In genomic region chr19:46499836-46500580, GRCm38 (mm10) we compare ENCODE assay signal across 8 mouse cellular contexts. TPM values are rescaled to one million over a fixed set of nuclear protein-coding genes. Genes with fewer than 3 reads are reported as not detected.
DNase-seq lines count a peak whose midpoint lies in the region; ATAC-seq and TF ChIP-seq lines count a peak whose summit lies in the region.

No protein-coding gene starts in this region.

- DNase-seq in c-Kit-positive CD71-positive TER-119-positive erythroid progenitor cells, embryonic 14.5 days (ENCODE audit: low spot score), result peak; percentile 99
- peak; percentile 100 for DNase-seq in heart, postnatal 0 days (ENCODE audit: low spot score)
- peak; percentile 98 to 99 for DNase-seq in kidney, postnatal 4 days

- H3K27me3 ChIP-seq in E14TG2a.4 (ENCODE audit: insufficient read depth, low read length), result no peaks in the 10 kb centered on the region
- no peaks in the 10 kb centered on the region for H3K27me3 ChIP-seq in forebrain, embryonic 12.5 days
- no peaks in the 10 kb centered on the region for H3K27me3 ChIP-seq in heart, postnatal 0 days (ENCODE audit: control insufficient read depth, insufficient read depth, low read length)
- no peaks in the 10 kb centered on the region for H3K27me3 ChIP-seq in liver, embryonic 16.5 days (ENCODE audit: control insufficient read depth, insufficient read depth, low read depth, low read length)
- no peaks in the 10 kb centered on the region for H3K27me3 ChIP-seq in neural tube, embryonic 13.5 days
- no peaks in the 10 kb centered on the region for H3K27me3 ChIP-seq in testis, adult 2 months (ENCODE audit: control insufficient read depth, insufficient read depth, low read length)

- TF ChIP-seq EP300 in heart, postnatal 0 days (IDR thresholded peaks at IDR 0.05; ENCODE audit: low read depth), result peak; percentile 70

- peak; percentile 16; the same call in 1 of the 2 replicates for TF ChIP-seq POLR2A in testis, adult 2 months (IDR thresholded peaks at IDR 0.05; ENCODE audit: control insufficient read depth, low read depth, low read length)

- TF ChIP-seq CTCF in E14TG2a.4 (conservative IDR thresholded peaks at IDR 0.05; ENCODE audit: low read length), result no peak
- no peak for TF ChIP-seq CTCF in heart, postnatal 0 days (IDR thresholded peaks at IDR 0.05; ENCODE audit: low read depth)
- TF ChIP-seq CTCF in testis, adult 2 months (IDR thresholded peaks at IDR 0.05; ENCODE audit: control insufficient read depth, insufficient read depth, insufficient replicate concordance, low read depth, low read length), result no peak

- H3K9me3 ChIP-seq in E14TG2a.4 (ENCODE audit: low read length), result no peaks in the 10 kb centered on the region
- no peaks in the 10 kb centered on the region for H3K9me3 ChIP-seq in forebrain, embryonic 12.5 days
- no peaks in the 10 kb centered on the region for H3K9me3 ChIP-seq in heart, postnatal 0 days (replicated peaks; ENCODE audit: control insufficient read depth, low read length)
- H3K9me3 ChIP-seq in liver, embryonic 16.5 days (replicated peaks; ENCODE audit: control insufficient read depth, low read length), result no peaks in the 10 kb centered on the region
- H3K9me3 ChIP-seq in neural tube, embryonic 13.5 days, result no peaks in the 10 kb centered on the region

- peak overlapping the region; percentile 100 for H3K27ac ChIP-seq in forebrain, embryonic 12.5 days
- peak overlapping the region; percentile 100 for H3K27ac ChIP-seq in heart, postnatal 0 days (ENCODE audit: low read depth)
- H3K27ac ChIP-seq in liver, embryonic 16.5 days (ENCODE audit: low read length), result peak overlapping the region; percentile 97
- peak overlapping the region; percentile 100 for H3K27ac ChIP-seq in neural tube, embryonic 13.5 days (replicated peaks)
- peak overlapping the region; percentile 94 for H3K27ac ChIP-seq in testis, adult 2 months (ENCODE audit: control insufficient read depth, insufficient read depth, low read depth, low read length)

- peak; percentile 86 for ATAC-seq in forebrain, embryonic 12.5 days (ENCODE audit: low FRiP score)
- peak; percentile 73 for ATAC-seq in heart, postnatal 0 days (ENCODE audit: insufficient read depth, low read depth)
- ATAC-seq in liver, embryonic 16.5 days (ENCODE audit: low read depth), result peak; percentile 60
- ATAC-seq in neural tube, embryonic 13.5 days (ENCODE audit: low read depth), result peak; percentile 87

- H3K4me3 ChIP-seq in E14TG2a.4 (replicated peaks; ENCODE audit: low read length), result peak overlapping the region; percentile 92
- peak overlapping the region; percentile 98 for H3K4me3 ChIP-seq in forebrain, embryonic 12.5 days (replicated peaks)
- H3K4me3 ChIP-seq in heart, postnatal 0 days (ENCODE audit: low read depth, low read length), result peak overlapping the region; percentile 93
- peak overlapping the region; percentile 85 for H3K4me3 ChIP-seq in liver, embryonic 16.5 days (ENCODE audit: low read depth, low read length)
- H3K4me3 ChIP-seq in neural tube, embryonic 13.5 days, result peak overlapping the region; percentile 96
- H3K4me3 ChIP-seq in testis, adult 2 months (ENCODE audit: control insufficient read depth, low read depth, low read length), result peak overlapping the region; percentile 94

- peak overlapping the region; percentile 100 for H3K9ac ChIP-seq in forebrain, embryonic 12.5 days
- H3K9ac ChIP-seq in heart, postnatal 0 days (replicated peaks; ENCODE audit: low read depth, low read length), result peak overlapping the region; percentile 99
- peak overlapping the region; percentile 91 for H3K9ac ChIP-seq in liver, embryonic 16.5 days (ENCODE audit: low read depth, low read length)
- peak overlapping the region; percentile 100 for H3K9ac ChIP-seq in neural tube, embryonic 13.5 days

- peak overlapping the region; percentile 97 for H3K4me2 ChIP-seq in forebrain, embryonic 12.5 days
- H3K4me2 ChIP-seq in heart, postnatal 0 days (ENCODE audit: low read depth, low read length), result peak overlapping the region; percentile 85
- H3K4me2 ChIP-seq in liver, embryonic 16.5 days (ENCODE audit: low read depth, low read length), result peak overlapping the region; percentile 98
- peak overlapping the region; percentile 99 for H3K4me2 ChIP-seq in neural tube, embryonic 13.5 days

- under 1% methylated on average over 51 of the region's 52 CpGs for WGBS in forebrain, embryonic 12.5 days
- under 1% methylated on average over 52 of the region's 52 CpGs for WGBS in heart, postnatal 0 days
- WGBS in liver, embryonic 16.5 days (ENCODE audit: insufficient replicate concordance), result under 1% methylated on average over 50 of the region's 52 CpGs
- WGBS in neural tube, embryonic 13.5 days, result under 1% methylated on average over 51 of the region's 52 CpGs

- H3K36me3 ChIP-seq in E14TG2a.4 (ENCODE audit: insufficient read depth, low read length), result peaks cover 8% of the 10 kb centered on the region
- peaks cover 3% of the 10 kb centered on the region for H3K36me3 ChIP-seq in forebrain, embryonic 12.5 days (replicated peaks)
- no peaks in the 10 kb centered on the region for H3K36me3 ChIP-seq in heart, postnatal 0 days (replicated peaks; ENCODE audit: control insufficient read depth, insufficient read depth, low read length)
- H3K36me3 ChIP-seq in liver, embryonic 16.5 days (ENCODE audit: control insufficient read depth, insufficient read depth), result no peaks in the 10 kb centered on the region
- H3K36me3 ChIP-seq in neural tube, embryonic 13.5 days, result no peaks in the 10 kb centered on the region
- H3K36me3 ChIP-seq in testis, adult 2 months (ENCODE audit: control insufficient read depth, insufficient read depth, low read length), result no peaks in the 10 kb centered on the region

- H3K4me1 ChIP-seq in E14TG2a.4 (replicated peaks; ENCODE audit: low read depth, low read length), result peaks cover 59% of the 10 kb centered on the region
- H3K4me1 ChIP-seq in forebrain, embryonic 12.5 days, result peaks cover 13% of the 10 kb centered on the region
- peaks cover 3% of the 10 kb centered on the region for H3K4me1 ChIP-seq in heart, postnatal 0 days (ENCODE audit: control insufficient read depth, insufficient read depth)
- H3K4me1 ChIP-seq in liver, embryonic 16.5 days (ENCODE audit: control insufficient read depth, low read depth, low read length), result peaks cover 25% of the 10 kb centered on the region
- peaks cover 17% of the 10 kb centered on the region for H3K4me1 ChIP-seq in neural tube, embryonic 13.5 days (replicated peaks)
- H3K4me1 ChIP-seq in testis, adult 2 months (ENCODE audit: control insufficient read depth, insufficient read depth, low read length), result peaks cover 26% of the 10 kb centered on the region

RNA-seq across cellular contexts. Expression of gene Trim8, which starts 1.5 kb away (rescaled TPM):
- 33.9 and 35.1 TPM in 2 replicates for polyA plus RNA-seq in forebrain, embryonic 12.5 days (2016; fragmentation: Nextera tagmentation; extraction: Ambion mirVana)
- total RNA-seq in heart, postnatal 0 days (2014; rRNA removed; ENCODE audit: low replicate concordance), result 35.9 and 48.3 TPM in 2 replicates
- 14.3 and 14.6 TPM in 2 replicates for polyA plus RNA-seq in heart, postnatal 0 days (2015; fragmentation: Nextera tagmentation; extraction: Ambion mirVana)
- polyA plus RNA-seq in liver, embryonic 16.5 days (2015; fragmentation: Nextera tagmentation; extraction: Ambion mirVana), result 7.7 and 10.5 TPM in 2 replicates
- polyA plus RNA-seq in neural tube, embryonic 13.5 days (2015; fragmentation: Nextera tagmentation; extraction: Ambion mirVana), result 26.5 and 30.4 TPM in 2 replicates
- 2.1 and 2.6 TPM in 2 replicates for polyA plus RNA-seq in testis, adult 2 months (2012; rRNA removed)

Comparison
In these comparisons a context has a peak if more than half of its experiments do, and no peak if none do; other contexts are left out.
1. Peak in every context shown above with its lines: DNase-seq, ATAC-seq, H3K4me3 ChIP-seq and H3K27ac ChIP-seq.